ENCODE assay signal across 8 mouse cellular contexts in the genomic region with DNA sequence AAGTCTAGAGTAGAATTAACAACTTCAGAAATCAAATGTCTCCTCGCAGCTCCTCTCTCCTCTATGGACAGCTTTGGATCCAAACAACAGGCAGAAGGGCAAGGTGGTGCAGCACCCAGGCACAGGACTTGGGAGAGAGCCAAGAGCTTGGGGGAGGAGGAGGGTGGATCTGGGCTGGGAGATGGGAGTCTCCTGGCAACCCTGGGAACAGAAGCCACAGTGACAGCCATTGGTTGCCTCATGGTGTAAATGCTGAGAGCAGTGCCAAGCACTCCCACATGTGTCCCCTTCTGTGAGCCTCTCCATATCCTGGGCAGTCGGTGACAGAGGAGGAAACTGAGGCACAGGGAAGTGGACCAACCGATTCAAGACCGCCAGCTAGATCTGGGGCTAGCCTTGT. TPM values are rescaled to one million over a fixed set of nuclear protein-coding genes. Genes with fewer than 3 reads are reported as not detected.
A peak's percentile ranks its signal among the peaks of the same experiment; 100 is the strongest.
DNase-seq lines count a peak whose midpoint lies in the region; ATAC-seq lines count a peak whose summit lies in the region.

No protein-coding gene starts in this region.

- no peaks in the 10 kb centered on the region for H3K36me3 ChIP-seq in midbrain, embryonic 15.5 days (replicated peaks)

- no peak overlapping the region for H3K9ac ChIP-seq in midbrain, embryonic 15.5 days

- ATAC-seq in midbrain, embryonic 15.5 days (replicated peaks) = peak; percentile 73

- peaks cover 28% of the 10 kb centered on the region for H3K4me1 ChIP-seq in midbrain, embryonic 15.5 days

- DNase-seq in cerebellum, adult 11-12 months = peak; percentile 36
- DNase-seq in cerebellum, adult 11 months = no peak
- DNase-seq in adrenal gland, adult 2 months = peak; percentile 23
- peak; percentile 6 to 13 for DNase-seq in heart, adult 9 months (ENCODE audit: low spot score in 2 of 2)
- DNase-seq in layer of hippocampus, adult 18-20 months (ENCODE audit: low spot score in 2 of 2) = peak; percentile 79 to 89
- no peak for DNase-seq in spleen, postnatal 10 days (ENCODE audit: low spot score in 2 of 2)
- no peak for DNase-seq in embryo, embryonic 11 days

- no peaks in the 10 kb centered on the region for H3K9me3 ChIP-seq in midbrain, embryonic 15.5 days

- H3K4me3 ChIP-seq in midbrain, embryonic 15.5 days = peak overlapping the region; percentile 40

- H3K27ac ChIP-seq in midbrain, embryonic 15.5 days = no peak overlapping the region

- peak overlapping the region; percentile 54 for H3K4me2 ChIP-seq in midbrain, embryonic 15.5 days

- H3K27me3 ChIP-seq in midbrain, embryonic 15.5 days (replicated peaks) = no peaks in the 10 kb centered on the region

- 72% methylated on average over 4 of the region's 4 CpGs for WGBS in midbrain, embryonic 15.5 days

RNA-seq across cellular contexts. Expression of a gene that starts 1.3 kb away (rescaled TPM):
- total RNA-seq in adrenal gland, adult 2 months (2021) = 1 to 10 TPM; 5.3 to 5.8 TPM
- 0.26 TPM in 1 of 2 replicates, not detected in the other for polyA plus RNA-seq in adrenal gland, adult 2 months (2012; rRNA removed)
- total RNA-seq in layer of hippocampus, adult 18-20 months (2021) = 100 to 1,000 TPM; 226 to 264 TPM
- 386 and 419 TPM in 2 replicates for polyA plus RNA-seq in midbrain, embryonic 15.5 days (2015; fragmentation: Nextera tagmentation; extraction: Ambion mirVana)

RNA-seq across cellular contexts. Expression of a gene that starts 25.3 kb away (rescaled TPM):
- total RNA-seq in adrenal gland, adult 2 months (2021) = not detected
- not detected in 2 replicates for polyA plus RNA-seq in adrenal gland, adult 2 months (2012; rRNA removed)
- total RNA-seq in layer of hippocampus, adult 18-20 months (2021) = not detected
- polyA plus RNA-seq in midbrain, embryonic 15.5 days (2015; fragmentation: Nextera tagmentation; extraction: Ambion mirVana) = 0.10 TPM in 1 of 2 replicates, not detected in the other

Comparison
In these comparisons a context has a peak if more than half of its experiments do, and no peak if none do; other contexts are left out.
1. DNase-seq: peak in cerebellum, adult 11-12 months (single experiment), adrenal gland, adult 2 months (single experiment), heart, adult 9 months (2 of 2) and layer of hippocampus, adult 18-20 months (2 of 2); none in cerebellum, adult 11 months (single experiment), spleen, postnatal 10 days (0 of 2) and embryo, embryonic 11 days (single experiment).
2. RNA of a gene that starts 1.3 kb away (total RNA-seq): 226 to 264 TPM in layer of hippocampus, adult 18-20 months; 5.3 to 5.8 TPM in adrenal gland, adult 2 months; every median in the first group is over 10 times any median in the second.